Mouse (Mus musculus) testis, adult 2 months (tissue): Measurements from ENCODE around the gene Hpn. TPM values are rescaled to one million over a fixed set of nuclear protein-coding genes. Genes with fewer than 3 reads are reported as not detected.

Source experiments
- H3K27ac ChIP-seq: fragments of 200-500 bp; 2 replicates; pipeline ENCODE4 v1.5.1; 2012; ENCODE audit warnings: low read depth, low read length; ENCODE audit not compliant: control insufficient read depth, insufficient read depth
- H3K27me3 ChIP-seq: fragments of 200-500 bp; 2 replicates; pipeline ENCODE4 v1.6.1; 2012; ENCODE audit warnings: mild to moderate bottlenecking, low read length, moderate library complexity; ENCODE audit not compliant: control insufficient read depth, insufficient read depth
- H3K36me3 ChIP-seq: fragments of 200-500 bp; 2 replicates; pipeline ENCODE4 v1.6.1; 2012; ENCODE audit warnings: mild to moderate bottlenecking, low read length; ENCODE audit not compliant: control insufficient read depth, insufficient read depth
- H3K4me1 ChIP-seq: fragments of 200-500 bp; 2 replicates; pipeline ENCODE4 v1.6.1; 2012; ENCODE audit warnings: low read length; ENCODE audit not compliant: control insufficient read depth, insufficient read depth
- H3K4me3 ChIP-seq: fragments of 200-500 bp; 2 replicates; pipeline ENCODE4 v1.5.1; 2012; ENCODE audit warnings: low read depth, mild to moderate bottlenecking, low read length, moderate library complexity, mixed read lengths; ENCODE audit not compliant: control insufficient read depth
- CTCF ChIP-seq: fragments of 200-500 bp; IDR thresholded peaks from 2 replicates; pipeline ENCODE4 v1.5.1; 2012; ENCODE audit warnings: low read depth, mild to moderate bottlenecking, inconsistent platforms, low read length, moderate library complexity; ENCODE audit not compliant: control insufficient read depth, insufficient read depth, insufficient replicate concordance
- POLR2A ChIP-seq: fragments of 200-500 bp; IDR thresholded peaks from 2 replicates; pipeline ENCODE4 v1.6.1; 2012; ENCODE audit warnings: low read depth, mild to moderate bottlenecking, inconsistent platforms, low read length, moderate library complexity; ENCODE audit not compliant: control insufficient read depth
- polyA plus RNA-seq: library from polyadenylated mRNA; depleted of rRNA; stranded (reverse); fragments of >200 nt; gene quantifications from 2 replicates; pipeline ENCODE4 v1.2.3, GENCODE M21; 2012

The Hpn gene
- polyA plus RNA-seq, 1 experiment = 0.73 TPM

DNA sequence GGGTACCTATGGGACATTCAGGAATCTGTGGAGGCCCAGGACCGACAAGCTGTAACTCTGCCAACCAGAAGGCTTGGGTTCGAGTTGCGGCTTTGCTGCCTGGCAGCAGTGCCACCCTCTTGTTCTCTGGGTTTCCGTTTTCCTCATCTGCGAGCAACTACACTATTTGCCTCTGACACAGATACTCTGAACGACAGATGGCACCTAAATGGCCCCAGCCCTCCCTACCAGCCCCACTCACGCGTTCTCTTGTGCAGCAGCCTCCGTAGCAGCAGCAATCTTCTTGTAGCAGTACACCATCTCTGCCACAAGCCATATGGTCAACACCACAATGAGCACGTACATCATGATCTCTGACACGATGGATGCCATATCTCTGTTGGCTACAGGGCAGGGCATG is 2.4 kb upstream of the Hpn start:
- Histone ChIP-seq H3K4me1 (peaks cover 10% of the 10 kb centered on the region), H3K27me3 (no peaks in the 10 kb centered on the region; the same call in 1 of the 2 replicates), H3K27ac (no peak overlapping the region), H3K4me3 (no peak overlapping the region), H3K36me3 (no peaks in the 10 kb centered on the region)
- TF ChIP-seq POLR2A (no peak), CTCF (no peak)

DNA sequence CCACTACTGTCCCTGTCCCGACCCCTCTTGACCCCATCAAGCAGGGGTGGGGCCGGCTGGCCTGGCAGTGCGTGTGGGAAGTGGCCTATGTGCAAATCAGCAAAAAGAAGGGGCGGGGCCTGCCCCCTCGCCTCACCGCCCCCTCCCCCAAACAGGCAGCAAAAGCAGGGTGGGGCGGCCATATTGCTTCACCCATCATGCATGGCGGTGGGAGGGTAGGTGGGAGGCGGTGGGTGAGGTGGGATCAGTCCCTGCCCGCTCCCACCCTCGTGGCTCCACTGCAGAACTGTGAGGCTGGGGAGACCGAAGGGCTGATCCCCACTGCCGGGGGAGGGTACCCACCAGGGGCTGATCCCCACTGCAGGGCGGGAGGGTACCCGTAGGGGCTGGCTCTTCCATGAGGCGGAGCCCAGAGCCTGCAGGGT is 1.6 kb upstream of the Hpn start:
- no peak overlapping the region for H3K4me3 ChIP-seq
- no peaks in the 10 kb centered on the region for H3K36me3 ChIP-seq
- TF ChIP-seq CTCF (no peak), POLR2A (no peak)
- H3K27ac ChIP-seq = no peak overlapping the region
- H3K27me3 ChIP-seq = no peaks in the 10 kb centered on the region; the same call in 1 of the 2 replicates
- peaks cover 10% of the 10 kb centered on the region for H3K4me1 ChIP-seq

DNA sequence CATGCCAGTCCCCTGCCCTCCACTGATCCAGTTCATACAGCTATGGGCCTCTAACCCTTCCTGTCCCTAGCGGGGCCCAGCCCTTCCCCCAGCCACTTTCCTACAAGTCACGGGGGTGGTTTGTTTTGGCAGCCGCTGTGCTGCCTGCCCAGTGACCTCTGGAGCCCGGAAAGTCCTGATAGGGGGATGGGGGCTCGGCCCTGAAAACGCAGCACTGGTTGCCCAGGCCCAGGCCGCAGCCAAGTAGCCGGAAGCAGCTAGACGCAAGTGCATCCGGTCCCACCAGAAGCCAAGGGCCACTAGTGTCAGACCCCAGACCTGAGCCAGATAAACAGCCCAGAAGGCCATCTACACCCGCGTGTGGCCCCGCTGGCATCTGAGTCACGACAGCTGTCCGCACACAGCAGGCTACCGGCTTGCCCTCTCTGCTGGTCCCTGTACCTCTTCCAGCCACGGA is 525 bp upstream of the Hpn start:
- TF ChIP-seq CTCF (no peak), POLR2A (no peak)
- H3K27ac ChIP-seq = no peak overlapping the region
- no peaks in the 10 kb centered on the region for H3K36me3 ChIP-seq
- no peak overlapping the region; the same call in 1 of the 2 replicates for H3K4me3 ChIP-seq
- H3K4me1 ChIP-seq = peaks cover 10% of the 10 kb centered on the region
- no peaks in the 10 kb centered on the region; the same call in 1 of the 2 replicates for H3K27me3 ChIP-seq

DNA sequence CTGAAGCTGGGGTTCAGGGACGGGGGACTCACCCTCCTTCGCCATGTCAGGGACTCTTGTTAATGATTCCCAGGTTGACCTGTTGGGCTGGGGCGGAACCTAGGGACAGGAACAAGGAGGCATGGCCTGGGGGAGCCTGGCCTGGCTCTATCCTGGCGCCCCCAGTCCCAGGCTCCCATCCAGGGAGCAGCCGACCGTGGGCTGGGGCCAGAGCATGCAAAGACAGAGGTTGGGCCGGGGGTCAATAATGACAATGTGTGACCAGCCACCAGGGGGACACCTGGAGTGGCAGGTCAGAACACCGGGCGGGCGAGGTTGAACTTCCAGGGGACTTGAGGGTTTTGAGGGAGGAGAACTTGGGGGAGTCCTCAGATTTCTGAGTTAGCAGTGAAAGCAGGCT is 444 bp downstream of the Hpn start:
- no peaks in the 10 kb centered on the region for H3K36me3 ChIP-seq
- no peak overlapping the region for H3K4me3 ChIP-seq
- H3K27ac ChIP-seq = no peak overlapping the region
- no peaks in the 10 kb centered on the region; the same call in 1 of the 2 replicates for H3K27me3 ChIP-seq
- TF ChIP-seq CTCF = no peak
- no peak for TF ChIP-seq POLR2A
- H3K4me1 ChIP-seq = peaks cover 10% of the 10 kb centered on the region

DNA sequence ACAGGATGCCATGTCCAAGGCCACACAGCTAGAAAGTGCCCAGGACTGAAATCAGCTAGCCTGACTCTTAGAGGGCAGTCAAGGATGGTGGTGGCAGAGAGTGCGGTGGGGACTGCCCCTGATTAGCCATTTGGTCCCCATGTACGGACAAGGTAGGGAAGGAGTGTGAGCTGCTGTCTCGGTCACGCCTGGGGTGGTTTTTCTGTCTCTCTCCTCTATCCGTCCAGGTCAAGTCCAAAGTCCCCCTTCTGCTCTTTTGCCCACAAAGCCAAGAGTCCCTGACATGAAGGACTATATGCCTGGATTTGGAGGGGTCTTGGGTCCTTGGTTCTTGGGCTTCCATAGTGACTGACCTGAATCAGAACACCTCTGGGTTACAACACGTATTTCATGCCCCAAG is 1.3 kb downstream of the Hpn start:
- Histone ChIP-seq H3K4me3 (no peak overlapping the region), H3K27me3 (no peaks in the 10 kb centered on the region; the same call in 1 of the 2 replicates), H3K36me3 (no peaks in the 10 kb centered on the region), H3K4me1 (peaks cover 10% of the 10 kb centered on the region), H3K27ac (no peak overlapping the region)
- TF ChIP-seq CTCF = no peak
- TF ChIP-seq POLR2A = no peak

DNA sequence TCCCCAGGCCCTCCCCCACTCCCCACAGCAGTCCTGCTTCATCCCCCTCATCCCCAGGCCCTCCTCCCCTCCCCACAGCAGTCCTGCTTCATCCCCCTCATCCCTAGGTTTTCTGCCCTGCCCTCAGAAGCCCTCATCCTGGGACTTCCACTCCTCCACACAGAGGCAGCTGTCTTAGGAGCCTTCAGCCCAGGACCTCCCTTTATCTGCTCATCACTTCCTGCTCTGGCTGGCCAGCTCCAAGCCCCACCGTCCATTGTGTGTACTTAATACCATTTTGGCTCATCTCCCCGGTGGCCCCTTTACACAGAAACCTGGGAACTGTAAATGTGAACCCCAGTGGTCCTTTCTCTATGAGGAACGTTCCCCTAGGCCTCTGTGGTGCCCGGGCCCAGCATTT is 3.1 kb downstream of the Hpn start:
- Histone ChIP-seq H3K4me3 (no peak overlapping the region), H3K4me1 (peaks cover 10% of the 10 kb centered on the region), H3K27me3 (no peaks in the 10 kb centered on the region; the same call in 1 of the 2 replicates), H3K36me3 (no peaks in the 10 kb centered on the region), H3K27ac (no peak overlapping the region)
- TF ChIP-seq POLR2A (no peak), CTCF (no peak)

DNA sequence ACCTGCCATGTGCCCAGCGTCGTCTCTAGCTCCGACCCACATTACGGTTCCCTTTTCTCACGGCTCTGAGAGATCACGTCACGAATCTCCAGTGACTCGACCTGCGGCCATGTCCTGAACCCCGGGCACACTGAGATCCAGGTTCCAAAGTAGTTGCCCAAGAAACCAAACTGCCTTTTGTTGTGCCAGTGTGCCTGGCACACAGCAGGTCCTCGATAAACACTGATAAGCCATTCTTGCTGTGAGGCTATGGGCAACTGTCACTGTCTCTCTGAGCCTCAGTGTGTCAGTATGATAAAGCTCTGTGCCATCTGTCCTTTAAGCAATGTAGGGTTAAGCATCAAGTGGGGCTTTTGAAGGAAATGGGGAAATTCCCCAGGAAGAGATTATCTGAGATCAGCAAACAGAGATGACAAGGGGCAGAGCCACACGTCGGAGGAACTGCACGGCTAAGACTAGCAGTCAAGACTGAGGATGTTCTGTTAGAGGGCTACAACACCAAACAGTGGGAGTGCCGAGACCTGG is 4.2 kb downstream of the Hpn start:
- no peaks in the 10 kb centered on the region for H3K36me3 ChIP-seq
- H3K27ac ChIP-seq = no peak overlapping the region
- no peak overlapping the region for H3K4me3 ChIP-seq
- H3K27me3 ChIP-seq = no peaks in the 10 kb centered on the region; the same call in 1 of the 2 replicates
- TF ChIP-seq CTCF (no peak), POLR2A (no peak)
- peaks cover 10% of the 10 kb centered on the region for H3K4me1 ChIP-seq
